Mouse (Mus musculus) heart, adult 2 months (tissue): Measurements from ENCODE around the gene Eif4e2.

Experiments used
- CTCF ChIP-seq: fragments of 200-600 bp; IDR thresholded peaks from 2 replicates; pipeline ENCODE4 v1.8.1; 2022; ENCODE audit warnings: antibody characterized with exemption, mild to moderate bottlenecking, moderate library complexity
- EP300 ChIP-seq: fragments of 200-500 bp; IDR thresholded peaks from 2 replicates; pipeline ENCODE4 v1.6.1; 2011; ENCODE audit warnings: low read depth, low read length, control low read depth; ENCODE audit not compliant: insufficient read depth
- POLR2A ChIP-seq: fragments of 200-500 bp; IDR thresholded peaks from 2 replicates; pipeline ENCODE4 v1.6.1; 2011; ENCODE audit warnings: mild to moderate bottlenecking, low read depth, low read length, control low read depth; ENCODE audit not compliant: insufficient read depth

DNA sequence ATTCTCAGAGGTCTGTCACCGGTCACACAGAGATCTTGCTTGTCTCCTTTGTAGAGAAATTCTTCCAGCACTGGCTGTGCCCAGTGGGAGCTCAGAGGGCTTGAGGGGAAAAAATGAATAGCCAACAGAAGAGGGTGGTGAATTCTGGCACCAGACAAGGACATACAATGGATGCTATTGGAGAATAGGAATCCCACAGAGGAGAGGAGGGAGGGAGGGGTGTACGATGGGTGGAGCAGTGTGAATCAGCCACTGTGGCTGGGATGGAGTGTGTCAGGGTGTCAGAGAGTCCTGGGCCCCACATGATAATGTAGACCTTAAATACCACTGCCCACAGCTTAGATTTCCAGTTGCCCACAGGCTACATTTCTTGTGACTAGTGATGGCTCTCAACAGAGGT is 73.4 kb downstream of the Eif4e2 start:
- TF ChIP-seq POLR2A (no peak), EP300 (no peak), CTCF (no peak)
